9 mouse cellular contexts compared by ENCODE assay signal in the genomic region with DNA sequence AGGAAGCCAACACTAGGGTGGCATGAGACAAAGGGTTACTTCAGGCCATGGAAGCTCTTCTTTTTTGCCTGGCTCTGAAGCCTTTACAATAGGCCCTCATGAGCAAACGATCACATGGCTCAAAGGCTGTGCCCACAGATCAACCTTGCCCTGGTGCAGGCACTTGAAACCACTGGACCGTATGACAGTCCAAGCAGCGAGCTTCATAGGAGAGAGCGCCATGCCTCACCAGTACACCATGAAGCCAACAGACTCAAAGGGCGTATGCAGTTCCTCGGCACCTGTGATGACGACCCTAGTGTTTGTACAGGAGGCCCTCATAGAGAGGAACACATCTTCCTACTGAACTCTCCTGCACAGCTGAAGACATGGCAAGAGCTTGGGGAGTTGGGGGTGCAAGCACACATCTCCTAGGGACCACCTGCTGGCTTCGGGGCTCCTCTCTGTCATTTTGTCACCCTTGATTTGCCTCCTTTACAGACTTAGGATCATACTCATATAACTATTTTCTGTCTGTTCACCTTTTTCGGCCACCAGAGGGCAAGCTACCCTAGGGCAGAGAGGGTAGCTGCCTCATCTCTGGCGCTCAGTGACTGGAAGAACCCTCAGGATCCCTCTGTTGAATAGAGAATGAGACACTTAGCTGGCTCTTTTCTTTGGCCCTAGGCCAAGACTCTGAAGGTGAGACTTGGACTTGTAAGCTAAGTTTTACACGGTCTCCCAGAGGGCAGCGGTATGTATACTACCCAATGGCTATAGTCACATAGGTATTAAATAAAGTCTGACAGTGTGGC.
DNase-seq lines count a peak whose midpoint lies in the region; ATAC-seq and TF ChIP-seq lines count a peak whose summit lies in the region.
"Had no signal": no experiment of that assay in that cellular context is flagged by ENCODE, and none has a peak within 500 bp of the region (broad histone marks: within the 10 kb centered on the region; RNA-seq: fewer than 3 reads in every experiment).

No protein-coding gene starts in this region.

- peak; percentile 84 for DNase-seq in B cell, adult 2 months
- peak; percentile 81 for DNase-seq in NIH3T3 (ENCODE audit: low read depth)
- peak; percentile 65 to 75 for DNase-seq in cerebellum, postnatal 14 days
- DNase-seq in kidney, adult 11 months, result peak; percentile 68
- DNase-seq in lung, embryonic 14.5 days, result peak; percentile 85
- DNase-seq in thymus, postnatal 25 days, result peak; percentile 76

- no peaks in the 10 kb centered on the region for H3K4me1 ChIP-seq in lung, embryonic 14.5 days (ENCODE audit: insufficient read depth)
- H3K4me1 ChIP-seq in olfactory bulb, adult 2 months (ENCODE audit: control insufficient read depth, insufficient read depth, low read length), result peaks cover 16% of the 10 kb centered on the region

- H3K36me3 ChIP-seq in lung, embryonic 14.5 days (ENCODE audit: insufficient read depth), result peaks cover 86% of the 10 kb centered on the region

- TF ChIP-seq CTCF in lung, embryonic 14.5 days (IDR thresholded peaks at IDR 0.05; ENCODE audit: low read depth), result peak; percentile 86
- 0 out of 2 replicates have a peak, but pooled peaks have one; percentile 13 for TF ChIP-seq CTCF in olfactory bulb, adult 2 months (IDR thresholded peaks at IDR 0.05; ENCODE audit: insufficient read depth, low read depth, low read length)

- H3K27ac ChIP-seq in lung, embryonic 14.5 days (ENCODE audit: low read depth), result no peak overlapping the region
- H3K27ac ChIP-seq in olfactory bulb, adult 2 months (ENCODE audit: insufficient read depth, low read depth, low read length), result no peak overlapping the region

- WGBS in lung, embryonic 14.5 days, result 69% methylated on average over 12 of the region's 12 CpGs
- 60% methylated on average over 12 of the region's 12 CpGs for WGBS in olfactory bulb, adult 2 months

- H3K4me3 ChIP-seq in lung, embryonic 14.5 days (ENCODE audit: low read depth, low read length), result no peak overlapping the region
- no peak overlapping the region for H3K4me3 ChIP-seq in olfactory bulb, adult 2 months (ENCODE audit: insufficient read depth, low read depth, low read length)
- H3K4me3 ChIP-seq: erythroblast, embryonic 14.5 days had no signal

- ATAC-seq in granulocyte monocyte progenitor cell, adult 5-6 weeks (replicated peaks; ENCODE audit: poor library complexity, severe bottlenecking), result peak; percentile 47; the same call in 1 of the 2 replicates
- peak; percentile 59; the same call in 1 of the 2 replicates for ATAC-seq in lung, embryonic 14.5 days (ENCODE audit: insufficient read depth)

- no peak overlapping the region for H3K4me2 ChIP-seq in lung, embryonic 14.5 days

- H3K9me3 ChIP-seq in lung, embryonic 14.5 days (ENCODE audit: low read depth, low read length), result no peaks in the 10 kb centered on the region

- TF ChIP-seq POLR2A in olfactory bulb, adult 2 months (IDR thresholded peaks at IDR 0.05; ENCODE audit: insufficient read depth, low read depth, low read length), result no peak

- no peaks in the 10 kb centered on the region for H3K27me3 ChIP-seq in lung, embryonic 14.5 days (ENCODE audit: insufficient read depth, low read length)

- no peak overlapping the region for H3K9ac ChIP-seq in lung, embryonic 14.5 days
